Mouse (Mus musculus): ENCODE results near the gene Ogdh.
A peak's percentile ranks its signal among the peaks of the same experiment; 100 is the strongest.
"Not testable (repeated sequence)": the region's sequence is repeated elsewhere in the genome, so short reads cannot be mapped to it uniquely, and the experiment has no call there.

Gene Ogdh

DNA sequence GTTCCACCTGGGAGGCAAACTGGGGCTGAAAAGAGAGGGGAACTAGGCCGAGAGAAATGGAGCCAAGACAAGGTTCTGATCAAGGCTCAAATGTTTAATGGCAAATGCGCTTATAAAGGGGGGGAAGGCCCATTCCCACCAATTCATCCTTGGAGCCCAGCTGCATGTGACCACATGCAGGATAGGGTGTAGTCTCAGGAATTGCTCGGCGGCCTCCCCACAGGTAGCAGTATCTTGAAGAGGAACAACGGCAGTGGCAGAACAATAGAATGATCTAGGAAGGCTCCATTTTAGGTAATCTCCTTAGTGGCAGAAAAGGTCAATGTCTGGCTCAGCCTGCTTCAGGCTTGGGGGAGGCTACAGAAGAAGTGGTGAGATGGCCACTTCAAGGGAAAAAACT lies 76.6 kb downstream of the Ogdh start:
- DNase-seq = not testable (repeated sequence)

DNA sequence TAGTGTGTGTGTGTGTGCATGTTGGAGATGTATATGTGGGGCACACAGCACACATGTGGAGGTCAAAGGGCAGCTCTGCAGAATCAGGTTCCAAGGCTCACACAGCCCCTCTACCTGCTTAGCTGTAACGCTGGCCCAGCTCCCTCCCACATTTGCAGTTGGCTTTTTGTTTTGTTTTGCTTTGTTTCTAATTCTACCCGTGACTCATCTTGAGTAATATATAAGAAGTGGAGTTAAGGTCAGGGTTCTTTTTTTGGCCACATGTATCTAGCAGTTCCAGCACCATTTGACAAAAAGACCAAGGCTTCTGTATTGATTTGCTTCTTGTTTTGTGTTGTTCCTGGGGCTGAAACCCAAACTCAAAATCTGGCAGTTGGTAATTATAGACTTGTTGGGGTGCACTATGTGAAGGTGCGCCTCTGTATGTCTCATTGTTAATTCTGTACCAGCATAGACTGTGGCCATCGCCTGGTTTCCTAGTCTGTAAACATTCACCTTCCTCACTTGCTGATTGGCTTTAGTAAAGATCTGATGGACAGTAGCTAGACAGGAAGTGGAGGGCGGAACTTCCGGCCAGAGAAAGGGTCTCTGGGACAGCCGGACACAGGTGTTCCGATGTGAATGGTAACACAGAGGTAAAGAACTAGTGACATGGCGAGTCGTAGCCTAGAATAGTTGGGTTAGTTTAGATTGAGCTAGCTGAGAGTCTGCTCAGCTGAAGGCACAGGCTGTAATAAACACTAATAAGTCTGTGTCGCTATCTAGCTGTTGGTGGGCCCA lies 80.1 kb downstream of the Ogdh start:
- DNase-seq = no peak

DNA sequence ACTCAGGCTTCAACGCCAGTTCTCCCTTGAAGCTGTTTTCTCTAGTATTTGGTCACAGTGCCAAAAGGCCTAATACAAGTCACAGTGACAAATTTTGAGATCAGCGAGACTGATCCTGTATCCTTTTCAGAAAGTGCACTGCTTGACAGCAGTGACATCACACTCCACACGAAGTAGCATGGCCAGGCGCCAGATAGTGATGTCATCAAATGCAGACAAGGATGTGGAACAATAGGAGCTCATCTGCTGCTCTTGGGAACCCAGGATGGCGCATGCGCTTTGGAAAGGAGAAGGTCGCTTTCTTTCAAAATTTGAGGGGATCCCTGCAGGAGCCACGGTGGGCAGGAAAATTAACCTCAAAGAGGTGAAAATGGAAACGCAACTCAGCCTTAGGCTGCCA lies 81.4 kb downstream of the Ogdh start:
- no peak for DNase-seq

DNA sequence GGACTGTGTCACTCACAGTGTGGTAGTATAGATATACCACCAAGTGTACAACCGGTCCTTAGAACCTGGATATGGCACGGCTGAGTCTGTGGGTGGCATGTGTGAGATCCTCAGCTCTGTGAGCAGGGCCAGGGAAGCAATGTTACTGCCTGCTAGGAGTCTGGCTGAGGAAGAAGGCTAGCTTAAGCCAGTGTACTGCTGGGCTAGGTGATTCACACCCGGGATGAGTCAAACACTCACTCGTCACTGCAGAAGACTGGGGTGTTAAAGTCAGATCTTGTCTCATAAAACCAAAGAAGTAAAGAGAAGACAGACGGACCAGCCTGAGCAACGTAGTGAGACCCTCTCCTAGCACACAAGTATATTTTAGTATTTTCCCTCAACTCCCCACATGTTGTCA lies 89.5 kb downstream of the Ogdh start:
- no peak for DNase-seq

DNA sequence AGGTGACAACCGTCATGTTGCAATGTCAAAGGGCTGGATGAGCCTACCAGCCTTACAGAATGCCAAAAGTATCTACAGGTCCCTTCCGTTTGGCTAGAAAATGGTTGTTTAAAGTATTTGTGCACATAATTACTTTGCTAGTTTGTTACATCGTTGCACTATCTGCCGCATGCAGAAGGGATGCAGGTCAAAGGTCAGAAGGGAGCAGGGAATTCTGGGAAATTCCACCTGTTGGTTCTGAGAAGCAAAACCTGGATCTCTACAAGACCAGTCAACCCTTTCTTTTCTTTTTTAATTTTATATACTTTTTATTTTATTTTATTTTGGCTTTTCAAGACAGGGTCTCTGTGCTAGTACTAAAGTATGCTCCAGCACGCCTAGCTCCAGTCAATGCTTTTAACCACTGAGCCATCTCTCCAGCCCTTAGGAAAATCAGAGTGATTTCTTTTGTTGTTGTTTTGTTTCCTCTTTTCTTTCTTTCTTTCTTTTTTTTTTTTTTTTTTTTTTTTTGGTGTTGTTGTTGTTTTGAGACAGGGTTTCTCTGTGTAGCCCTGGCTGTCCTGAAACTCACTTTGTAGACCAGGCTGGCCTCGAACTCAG lies 96.8 kb downstream of the Ogdh start:
- no peak for DNase-seq

DNA sequence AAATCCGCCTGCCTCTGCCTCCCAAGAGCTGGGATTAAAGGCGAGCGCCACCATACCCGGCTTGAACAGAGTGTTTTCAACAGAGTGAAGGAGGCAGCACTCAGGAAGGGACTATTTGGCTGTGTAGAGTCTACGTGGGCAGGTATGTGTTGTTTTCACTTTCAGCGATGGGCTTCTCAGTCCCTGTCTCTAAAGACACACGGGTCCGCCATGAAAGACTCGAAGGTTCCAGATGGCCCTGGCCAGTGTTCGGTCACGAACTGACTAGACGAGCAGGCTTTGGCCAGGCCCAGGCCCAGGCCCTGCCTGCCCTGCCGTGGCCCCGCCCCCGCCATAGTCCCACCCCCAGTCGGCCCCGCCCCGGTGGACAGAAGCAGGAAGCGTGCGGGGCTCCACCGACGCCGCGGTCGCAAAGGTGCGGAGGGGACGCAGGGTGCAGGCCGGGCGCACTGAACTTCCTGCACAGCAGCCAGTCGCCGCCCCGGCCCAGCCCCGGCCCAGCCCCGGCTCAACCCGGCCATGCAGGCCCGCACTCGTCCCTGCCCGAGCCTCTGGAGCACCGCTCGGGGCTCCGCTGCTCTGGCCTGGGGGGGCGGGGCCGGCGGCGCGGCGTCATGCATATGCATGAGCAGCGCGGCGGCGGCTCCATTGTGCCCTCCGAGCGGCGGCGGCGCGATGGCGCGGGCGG lies 97.4 kb downstream of the Ogdh start, which contains the start of gene Zmiz2:
Gene Zmiz2, plus strand, starts transcription at position 349 of the 688 bp plus-strand sequence.
- DNase-seq = peak; percentile 96

DNA sequence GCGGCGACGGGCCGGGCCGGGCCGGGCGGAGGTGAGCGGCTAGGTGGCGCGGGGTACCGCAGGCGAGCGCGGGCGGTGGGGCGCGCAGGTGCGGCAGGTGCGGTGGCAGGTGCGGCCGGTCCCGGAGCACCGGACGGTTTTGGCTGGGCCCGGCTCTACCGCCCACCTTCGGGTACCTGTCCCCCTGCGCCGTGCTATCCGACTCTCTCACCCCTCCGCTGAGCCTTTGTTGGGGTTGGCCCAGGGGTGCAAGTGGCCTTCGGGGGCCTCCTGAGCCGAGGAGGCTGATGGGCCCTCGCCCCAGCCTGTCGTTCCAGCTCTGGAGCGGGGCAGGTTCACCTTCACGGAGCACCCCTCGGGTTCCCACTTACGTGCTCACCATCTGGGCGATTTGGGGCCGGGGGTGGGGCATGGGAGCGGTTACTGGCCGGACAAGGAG lies 98.1 kb downstream of the Ogdh start:
- no peak for DNase-seq

DNA sequence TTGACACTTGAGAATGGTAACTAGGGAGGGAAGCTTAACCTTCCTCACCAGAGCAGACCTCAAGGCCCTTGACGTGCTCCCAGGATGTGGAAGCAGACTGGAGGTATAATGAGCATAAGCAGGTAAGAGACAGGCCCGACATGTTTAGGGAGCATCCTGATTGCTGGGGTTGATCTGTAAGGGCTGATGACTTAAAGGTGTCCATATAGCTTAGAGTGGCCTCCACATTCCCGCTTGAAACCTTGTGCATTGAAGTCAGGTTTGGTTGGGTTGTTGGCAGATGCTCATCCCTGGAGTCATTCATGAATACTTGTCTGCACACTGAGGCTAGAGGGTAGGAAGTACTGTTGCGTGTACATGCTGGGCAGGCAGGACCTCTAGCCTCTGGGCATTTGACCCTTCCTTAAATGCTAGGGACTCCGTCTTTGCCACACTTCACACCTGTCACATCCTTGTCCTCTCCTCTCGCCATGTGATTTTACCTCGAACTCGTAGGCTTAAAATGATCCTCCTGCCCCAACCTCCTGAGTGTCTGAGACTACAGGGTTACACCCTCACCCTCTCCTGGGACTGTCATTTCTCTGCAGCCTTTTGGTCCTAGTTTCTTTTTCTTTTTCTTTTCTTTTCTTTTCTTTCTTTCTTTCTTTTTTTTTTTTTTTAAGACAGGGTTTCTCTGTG lies 99.1 kb downstream of the Ogdh start:
- no peak for DNase-seq

DNA sequence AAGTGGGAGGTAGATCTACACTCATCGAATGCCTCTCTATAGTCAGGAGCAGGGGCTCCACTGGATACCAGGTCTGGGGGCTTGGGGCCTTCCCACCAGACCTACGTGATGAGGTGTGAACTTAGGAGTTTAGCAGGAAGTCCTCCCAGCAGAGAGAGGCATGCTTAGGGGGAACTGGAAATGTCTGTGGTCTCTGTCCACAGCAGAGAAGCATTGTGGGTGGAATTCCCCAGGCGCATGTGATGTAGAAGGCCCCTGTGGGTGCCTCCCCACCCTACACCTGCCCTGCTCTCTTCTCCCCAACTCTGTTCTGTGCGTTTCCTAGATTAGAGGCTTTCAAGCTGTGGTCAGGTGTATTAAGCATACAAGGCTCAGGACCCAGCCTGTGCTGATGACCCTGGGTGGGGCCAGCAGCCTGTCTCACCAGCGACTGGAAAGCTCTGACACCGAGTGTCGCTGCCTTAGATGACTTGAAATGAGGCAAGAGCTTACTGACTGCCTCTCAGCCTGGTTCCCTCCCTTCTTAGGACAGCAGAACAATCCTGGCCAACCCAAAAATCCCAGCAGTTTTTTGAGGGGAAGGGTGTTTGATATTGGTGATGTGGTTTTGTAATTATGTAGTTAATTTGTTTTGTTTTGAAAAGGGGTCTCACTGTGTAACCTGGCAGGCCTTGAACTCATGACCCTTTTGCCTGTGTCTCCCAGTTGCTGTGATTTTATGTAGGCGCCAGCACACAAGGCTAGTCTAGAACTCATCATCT lies 100.3 kb downstream of the Ogdh start:
- DNase-seq = no peak

DNA sequence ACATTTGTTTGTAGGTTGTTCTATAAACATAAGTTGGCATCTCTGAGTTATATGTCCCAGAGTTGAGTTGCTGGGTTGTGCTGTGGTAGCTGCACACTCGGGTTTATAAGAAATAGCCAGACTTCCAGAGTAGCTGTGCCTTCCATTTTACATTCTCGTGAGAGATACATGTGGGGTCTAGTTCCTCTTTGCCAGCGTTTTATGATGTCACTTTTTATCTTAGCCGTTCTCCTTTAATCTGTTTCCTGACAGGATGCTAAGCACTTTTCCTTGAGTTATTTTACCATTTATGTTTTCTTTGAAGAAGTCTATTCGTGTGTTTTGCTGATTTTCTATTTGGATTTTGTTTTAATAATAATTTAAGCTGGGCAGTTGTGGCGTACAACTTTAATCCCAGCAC lies 101.4 kb downstream of the Ogdh start:
- no peak for DNase-seq

DNA sequence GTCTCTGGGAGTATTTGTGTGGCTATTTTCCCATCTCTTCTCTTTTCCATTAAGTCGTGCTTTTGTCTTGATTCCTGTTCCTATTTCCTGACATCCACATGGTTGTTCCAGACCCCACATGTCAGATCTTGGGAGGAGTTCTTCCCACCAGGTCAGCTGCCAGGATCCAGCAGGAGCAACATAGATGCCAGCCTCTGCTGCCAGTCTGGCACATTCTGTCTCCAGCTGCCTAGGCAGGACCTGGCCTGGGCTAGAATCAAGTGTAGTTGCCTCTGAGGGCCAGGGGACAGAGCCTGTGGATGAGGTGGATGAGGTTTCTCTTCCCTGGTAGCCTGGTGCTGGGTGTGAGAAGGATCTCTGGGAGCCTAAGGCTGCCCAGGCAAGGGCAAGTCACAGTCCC lies 102.4 kb downstream of the Ogdh start:
- no peak for DNase-seq

DNA sequence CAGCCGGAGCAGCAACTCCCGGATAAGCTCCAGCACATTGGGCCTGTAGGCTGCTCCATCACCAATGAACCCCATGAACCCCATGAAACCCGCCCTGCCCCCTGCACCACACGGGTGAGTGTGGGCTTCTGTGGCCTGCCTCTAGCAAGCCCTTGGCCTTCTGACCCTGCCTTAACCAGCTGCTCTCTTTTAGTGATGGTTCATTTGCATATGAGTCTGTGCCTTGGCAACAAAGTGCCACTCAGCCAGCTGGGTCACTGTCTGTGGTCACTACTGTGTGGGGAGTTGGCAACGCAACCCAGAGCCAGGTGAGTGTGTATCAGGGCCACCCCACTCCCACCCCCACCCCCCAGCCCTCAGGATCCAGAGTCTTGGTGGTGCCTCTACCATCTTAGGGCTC lies 104.1 kb downstream of the Ogdh start:
- no peak for DNase-seq

DNA sequence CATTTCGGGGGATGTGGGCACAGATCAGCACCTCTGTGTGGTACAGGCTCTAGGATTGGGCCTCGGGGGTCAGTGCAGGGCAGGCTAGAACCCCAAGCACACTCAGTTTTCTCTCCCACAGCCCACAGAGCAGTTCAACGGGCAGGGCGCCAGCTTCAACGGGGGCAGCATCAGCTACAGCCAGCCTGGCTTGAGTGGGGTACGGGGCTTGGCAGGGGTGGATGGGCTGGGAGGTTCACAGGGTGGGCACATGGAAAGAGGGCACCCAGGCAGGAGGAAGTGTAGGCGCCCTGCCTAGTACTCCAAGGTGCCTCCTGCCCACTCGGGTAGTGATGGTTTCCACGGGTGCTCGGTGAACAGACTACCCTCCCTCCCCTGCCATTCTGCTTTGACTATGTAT lies 106.7 kb downstream of the Ogdh start:
- no peak for DNase-seq

DNA sequence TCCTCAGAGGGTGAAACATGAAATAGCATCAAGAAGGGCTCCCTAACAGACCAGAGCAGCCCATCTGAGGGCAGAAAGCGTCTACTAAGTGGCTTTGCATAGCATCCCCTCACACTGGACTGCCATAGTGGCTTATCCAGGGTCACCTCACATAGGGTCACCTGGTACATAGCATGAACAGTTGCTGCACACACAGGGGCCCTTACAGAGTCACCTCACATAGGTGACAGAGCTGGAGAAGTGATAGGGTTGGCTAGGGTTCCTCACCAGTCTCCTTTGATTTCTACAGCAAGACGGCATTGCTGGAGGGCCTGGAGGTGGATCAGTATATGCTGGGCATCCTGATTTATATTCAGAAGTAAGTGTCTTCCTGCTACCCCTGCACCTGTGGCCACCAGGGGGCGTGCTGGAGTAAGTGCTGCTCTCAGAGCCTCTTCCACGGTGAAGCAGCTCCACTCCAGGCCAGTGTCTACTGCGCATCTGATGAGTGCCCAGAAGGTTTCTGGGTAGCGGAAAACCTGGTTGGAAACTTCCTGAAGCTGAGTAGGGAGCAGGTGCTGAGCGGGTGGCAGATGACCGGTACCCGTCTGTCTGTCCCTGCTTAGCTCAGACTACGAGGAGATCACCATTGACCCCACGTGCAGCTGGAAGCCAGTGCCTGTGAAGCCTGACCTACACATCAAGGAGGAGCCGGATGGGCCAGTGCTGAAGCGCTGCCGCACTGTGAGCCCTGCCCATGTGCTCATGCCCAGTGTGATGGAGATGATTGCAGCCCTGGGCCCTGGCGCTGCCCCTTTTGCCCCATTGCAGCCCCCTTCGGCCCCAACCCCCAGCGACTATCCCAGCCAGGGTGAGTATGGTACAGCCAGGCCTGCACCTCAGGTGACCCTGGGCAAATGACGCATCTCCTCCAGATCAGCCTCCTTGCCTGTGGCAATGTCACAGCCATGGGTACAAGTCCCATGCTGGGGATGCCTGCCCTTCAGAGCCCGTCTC lies 111.4 kb downstream of the Ogdh start:
- no peak for DNase-seq

DNA sequence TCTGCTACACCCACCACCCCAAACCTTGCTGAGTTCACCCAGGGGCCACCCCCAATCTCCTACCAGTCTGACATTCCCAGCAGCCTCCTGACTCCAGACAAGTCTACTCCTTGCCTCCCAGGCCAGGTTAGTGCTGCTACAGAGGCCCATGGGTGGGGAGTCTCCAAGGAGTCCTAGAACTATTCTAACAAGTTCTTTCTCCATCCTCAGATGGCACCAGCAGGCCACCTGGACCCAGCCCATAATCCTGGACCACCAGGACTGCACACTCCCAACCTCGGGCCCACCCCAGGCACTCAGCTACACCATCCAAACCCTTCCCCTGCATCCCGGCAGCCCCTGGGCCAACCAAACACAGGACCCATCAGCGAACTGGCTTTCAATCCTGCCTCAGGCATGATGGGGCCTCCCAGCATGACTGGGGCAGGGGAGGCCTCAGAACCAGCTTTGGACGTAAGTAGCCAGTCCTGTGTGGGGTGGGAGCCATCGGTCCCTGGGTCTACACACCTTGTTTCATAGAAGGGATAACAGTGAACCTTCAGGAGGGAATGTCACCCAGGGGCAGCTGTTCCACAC lies 112.5 kb downstream of the Ogdh start:
- no peak for DNase-seq

DNA sequence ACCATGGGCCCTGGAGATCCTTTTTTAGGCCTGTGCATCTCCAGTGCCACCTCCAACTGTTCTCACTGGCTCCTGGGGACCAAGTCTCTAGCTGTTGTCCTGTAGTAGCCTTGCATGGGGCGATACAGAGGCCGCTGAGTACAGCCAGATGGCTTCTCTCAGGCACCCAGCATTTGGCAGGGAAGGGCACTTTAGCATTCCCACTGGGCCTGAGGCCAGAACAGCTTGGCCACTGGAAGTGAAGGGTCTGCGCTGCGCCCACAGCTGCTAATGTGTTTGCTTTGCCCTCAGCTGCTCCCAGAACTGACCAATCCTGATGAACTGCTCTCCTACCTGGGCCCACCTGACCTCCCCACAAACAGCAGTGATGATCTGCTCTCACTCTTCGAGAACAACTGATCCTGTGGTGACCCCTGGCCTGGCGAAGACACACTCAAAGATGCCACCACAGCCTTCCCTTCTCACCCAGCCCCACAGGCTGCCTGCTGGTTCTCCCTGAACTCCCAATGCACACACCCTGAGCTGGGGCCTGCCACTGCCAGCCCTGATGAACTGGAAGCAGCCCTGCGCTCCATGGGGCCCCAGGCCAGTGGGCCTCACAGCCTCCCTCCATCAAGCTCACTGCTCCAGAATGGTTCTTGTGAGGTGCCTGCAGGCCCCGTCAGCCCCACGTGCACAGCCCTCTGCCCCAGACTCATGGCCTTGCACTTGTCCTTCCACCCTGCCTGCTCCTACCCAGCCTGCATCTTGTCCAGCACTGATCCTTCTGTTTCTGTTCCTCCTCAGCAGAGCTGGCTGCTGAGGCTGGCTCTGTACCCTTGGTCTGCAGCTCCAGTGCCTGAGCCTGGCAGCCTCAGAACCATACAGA lies 113.5 kb downstream of the Ogdh start:
- no peak for DNase-seq

DNA sequence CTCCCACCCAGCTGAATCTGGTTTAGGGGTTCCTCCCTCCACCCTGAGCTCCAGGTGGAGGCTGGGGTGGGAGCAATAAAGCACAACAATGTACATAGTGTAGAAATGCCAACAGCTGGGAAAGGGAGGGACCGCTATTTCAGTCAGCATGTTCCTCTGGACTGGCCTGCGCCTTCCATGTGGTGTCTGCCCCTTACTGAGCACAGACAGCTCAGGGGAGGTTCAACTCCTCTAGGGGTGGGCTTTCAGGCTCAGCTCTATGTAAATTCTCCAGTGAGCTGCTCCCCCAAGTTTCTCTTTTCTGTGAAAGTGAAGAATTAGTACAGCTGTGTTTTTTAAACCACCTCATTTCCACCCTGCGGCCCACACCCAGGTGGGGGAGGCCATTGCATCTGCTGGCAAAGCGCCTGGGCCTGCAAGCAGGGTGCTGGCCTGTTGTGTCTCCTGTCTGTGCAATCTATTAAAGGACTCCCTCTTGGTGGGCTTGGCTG lies 114.2 kb downstream of the Ogdh start:
- no peak for DNase-seq
